Mouse (Mus musculus) liver, adult (tissue): ENCODE results near the gene Mmd.

Experiments
- GATA4 ChIP-seq: IDR thresholded peaks from 2 replicates; pipeline ENCODE4 v1.6.1; 2014; ENCODE audit warnings: mild to moderate bottlenecking, low read length; ENCODE audit not compliant: insufficient replicate concordance

The Mmd gene

GRCm38 (mm10) chr11:90240652-90241330 is 8.5 kb upstream of the Mmd start:
- peak; percentile 83; the same call in 1 of the 2 replicates for TF ChIP-seq GATA4

- TF ChIP-seq GATA4: no peak
Measured at GRCm38 (mm10) chr11:90241874-90242273, 7.4 kb upstream of the Mmd start.

- TF ChIP-seq GATA4: no peak
Measured at GRCm38 (mm10) chr11:90243300-90243699, 6.0 kb upstream of the Mmd start.

GRCm38 (mm10) chr11:90245630-90246029 is 3.6 kb upstream of the Mmd start:
- TF ChIP-seq GATA4: no peak

- TF ChIP-seq GATA4: no peak
Measured at GRCm38 (mm10) chr11:90246676-90247075, 2.6 kb upstream of the Mmd start.

GRCm38 (mm10) chr11:90247793-90248192 is 1.5 kb upstream of the Mmd start:
- TF ChIP-seq GATA4: no peak

GRCm38 (mm10) chr11:90249701-90250141 is 465 bp downstream of the Mmd start:
- TF ChIP-seq GATA4: no peak

GRCm38 (mm10) chr11:90250189-90250588 is 933 bp downstream of the Mmd start:
- TF ChIP-seq GATA4: no peak

GRCm38 (mm10) chr11:90250730-90251129 is 1.5 kb downstream of the Mmd start:
- TF ChIP-seq GATA4: no peak

GRCm38 (mm10) chr11:90251923-90252322 is 2.7 kb downstream of the Mmd start:
- TF ChIP-seq GATA4: no peak

GRCm38 (mm10) chr11:90252366-90252765 is 3.1 kb downstream of the Mmd start:
- no peak for TF ChIP-seq GATA4

- TF ChIP-seq GATA4: no peak
Measured at GRCm38 (mm10) chr11:90254536-90254935, 5.3 kb downstream of the Mmd start.

GRCm38 (mm10) chr11:90255687-90256086 is 6.4 kb downstream of the Mmd start:
- TF ChIP-seq GATA4: no peak

GRCm38 (mm10) chr11:90256833-90257525 is 7.7 kb downstream of the Mmd start:
- TF ChIP-seq GATA4: no peak

GRCm38 (mm10) chr11:90258321-90258927 is 9.2 kb downstream of the Mmd start:
- no peak for TF ChIP-seq GATA4

- TF ChIP-seq GATA4: peak; percentile 28; the same call in 1 of the 2 replicates
Measured at GRCm38 (mm10) chr11:90259071-90259470, 9.8 kb downstream of the Mmd start.
